Mouse (Mus musculus) ES-E14 (cell line): ENCODE measurements at regions not wholly inside any gene's neighbourhood (a gene's known extent, or its start where the extent isn't known, plus 50 kb on each side); places are given as distances from the start of the nearest gene placed in this dataset.

Source experiments
- DNase-seq: peaks from one replicate; pipeline ENCODE4 v3.0.0-alpha.2; 2013; ENCODE audit warnings: low read depth, low spot score
- H3K27ac ChIP-seq: 2 replicates; pipeline ENCODE4 v1.5.1; 2012; ENCODE audit warnings: low read depth, mild to moderate bottlenecking, low read length, moderate library complexity, mixed read lengths; ENCODE audit not compliant: poor library complexity, insufficient read depth, severe bottlenecking
- H3K36me3 ChIP-seq: 2 replicates; pipeline ENCODE4 v1.6.1; 2012; ENCODE audit warnings: mild to moderate bottlenecking, low read length, moderate library complexity, mixed read lengths; ENCODE audit not compliant: control insufficient read depth, poor library complexity, insufficient read depth, severe bottlenecking
- H3K4me1 ChIP-seq, 2 experiments: fragments of 150-350 bp in 1 of 2; sonication (generic) in 1 of 2; 2 replicates each; pipeline ENCODE4 v1.6.1; 2012; ENCODE audit warnings: low read length in 2 of 2, mild to moderate bottlenecking in 1 of 2, mixed read lengths in 1 of 2; ENCODE audit not compliant: control insufficient read depth in 2 of 2, insufficient read depth in 2 of 2, poor library complexity in 1 of 2
- H3K4me3 ChIP-seq, 2 experiments: fragments of 150-350 bp in 1 of 2; sonication (generic) in 1 of 2; 2 replicates each; pipeline ENCODE4 v1.5.1; 2012; ENCODE audit warnings: low read length in 2 of 2, low read depth in 1 of 2, mild to moderate bottlenecking in 1 of 2, mixed read lengths in 1 of 2; ENCODE audit not compliant: insufficient read depth in 1 of 2, poor library complexity in 1 of 2, severe bottlenecking in 1 of 2
- H3K9ac ChIP-seq: 2 replicates; pipeline ENCODE4 v1.6.1; 2012; ENCODE audit warnings: low read depth, mild to moderate bottlenecking, low read length, mixed read lengths; ENCODE audit not compliant: poor library complexity, insufficient read depth, severe bottlenecking
- H3K9me3 ChIP-seq: fragments of 150-350 bp; sonication (generic); 2 replicates; pipeline ENCODE4 v1.6.1; 2012; ENCODE audit warnings: low read depth, mild to moderate bottlenecking, low read length; ENCODE audit not compliant: control insufficient read depth, insufficient read depth
- CHD2 ChIP-seq: IDR thresholded peaks from 2 replicates; pipeline ENCODE4 v1.6.1; 2014; ENCODE audit warnings: mild to moderate bottlenecking, low read depth, low read length, inconsistent platforms
- HCFC1 ChIP-seq: IDR thresholded peaks from 2 replicates; pipeline ENCODE4 v1.6.1; 2012; ENCODE audit warnings: low read length, inconsistent platforms, borderline replicate concordance; ENCODE audit not compliant: insufficient read depth
- MAFK ChIP-seq: IDR thresholded peaks from 2 replicates; pipeline ENCODE4 v1.6.1; 2014; ENCODE audit warnings: mild to moderate bottlenecking, low read depth, low read length, inconsistent platforms; ENCODE audit not compliant: insufficient read depth
- ZC3H11A ChIP-seq: IDR thresholded peaks from 2 replicates; pipeline ENCODE4 v1.6.1; 2012; ENCODE audit warnings: low read depth, mild to moderate bottlenecking, inconsistent platforms, low read length, borderline replicate concordance
- ZNF384 ChIP-seq: IDR thresholded peaks from 2 replicates; pipeline ENCODE4 v1.6.1; 2012; ENCODE audit warnings: low read depth, low read length, inconsistent platforms
- in situ Hi-C, 2 experiments: fragments of 600-800 bp; cut with MboI; formaldehyde crosslinking; loops; one replicate each; pipeline ENCODE4 v1.15.1; 2025; ENCODE audit warnings: low sequenced_read_pairs in 2 of 2, inconsistent platforms in 1 of 2; ENCODE audit not compliant: unreplicated experiment in 2 of 2

DNA sequence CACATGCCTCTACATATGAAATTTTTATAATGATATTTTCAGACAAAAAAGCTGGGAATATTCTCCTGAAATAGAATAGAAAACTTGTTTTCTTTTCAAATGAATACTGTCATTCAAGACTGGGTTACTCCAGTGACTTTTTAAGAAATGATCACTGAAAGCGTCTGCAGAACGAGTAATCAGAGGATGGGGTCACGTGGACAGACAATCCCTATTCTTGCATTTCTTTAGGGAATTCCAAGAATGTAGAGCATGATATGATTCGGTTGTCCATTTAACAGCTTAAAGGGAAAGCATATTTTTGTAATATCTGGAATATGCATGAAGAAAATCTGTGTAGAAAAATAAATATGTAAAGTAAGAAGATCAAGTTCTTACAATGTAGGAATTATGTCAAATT, 65.6 kb downstream of the 4933402N22Rik start:
- Histone ChIP-seq H3K27ac (no peak overlapping the region), H3K9me3 (no peaks in the 10 kb centered on the region), H3K36me3 (no peaks in the 10 kb centered on the region), H3K4me3 (no peak overlapping the region), H3K4me1 (no peaks in the 10 kb centered on the region), H3K9ac (no peak overlapping the region)
- no peak for DNase-seq
- in situ Hi-C loops = no loop called here
- no peak for TF ChIP-seq ZNF384
- no peak for TF ChIP-seq HCFC1
- TF ChIP-seq MAFK = no peak
- no peak for TF ChIP-seq ZC3H11A
- TF ChIP-seq CHD2 = no peak

DNA sequence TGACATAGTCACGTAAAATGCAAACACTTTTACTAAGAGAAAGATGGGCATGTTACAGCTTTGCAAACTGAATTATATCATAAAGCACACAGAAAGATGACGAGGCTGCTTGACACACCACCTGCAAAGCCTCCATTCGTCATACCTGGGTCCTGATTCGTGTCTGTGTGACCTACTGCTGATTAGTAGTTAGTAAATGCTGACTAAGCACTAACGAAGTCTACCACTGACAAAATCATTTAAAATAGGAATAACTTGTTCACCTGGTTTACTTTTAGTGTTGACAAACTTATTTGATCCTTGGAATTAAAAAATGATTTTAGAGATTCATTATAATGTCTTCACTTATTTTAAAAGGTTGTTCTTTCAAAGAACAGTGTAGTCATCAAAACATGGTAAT, 71.3 kb downstream of the 4933402N22Rik start:
- no peak for DNase-seq
- Histone ChIP-seq H3K9ac (no peak overlapping the region), H3K4me3 (no peak overlapping the region), H3K27ac (no peak overlapping the region), H3K9me3 (no peaks in the 10 kb centered on the region), H3K36me3 (no peaks in the 10 kb centered on the region), H3K4me1 (no peaks in the 10 kb centered on the region)
- in situ Hi-C loops = no loop called here
- no peak for TF ChIP-seq HCFC1

DNA sequence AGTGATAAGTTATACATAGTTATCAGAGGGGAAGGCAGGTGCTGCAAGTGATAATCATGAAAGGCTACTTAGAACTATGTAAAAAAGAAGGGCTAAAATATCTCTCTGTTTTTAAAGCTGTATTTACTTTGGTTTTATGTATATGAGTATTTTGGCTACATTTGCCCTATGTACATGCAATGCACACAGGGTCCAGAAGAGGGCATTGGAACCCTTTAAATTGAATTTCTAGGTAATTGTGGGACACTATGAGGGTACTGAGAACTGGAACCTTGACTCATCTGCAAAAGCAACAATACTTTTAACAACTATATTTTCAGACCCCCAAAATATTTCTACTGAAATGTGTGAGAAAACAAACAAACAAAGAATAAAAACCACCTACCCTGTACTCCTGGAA, 82.9 kb downstream of the 4933402N22Rik start:
- TF ChIP-seq HCFC1 (no peak), MAFK (no peak), CHD2 (no peak), ZNF384 (no peak), ZC3H11A (peak; percentile 34; the same call in 1 of the 2 replicates)
- no peaks in the 10 kb centered on the region for H3K36me3 ChIP-seq
- in situ Hi-C loops = loop anchor here in 1 of 2 experiments (10.0 kb wide), 1 partner anchor 534 kb away; no protein-coding TSS in a partner anchor

DNA sequence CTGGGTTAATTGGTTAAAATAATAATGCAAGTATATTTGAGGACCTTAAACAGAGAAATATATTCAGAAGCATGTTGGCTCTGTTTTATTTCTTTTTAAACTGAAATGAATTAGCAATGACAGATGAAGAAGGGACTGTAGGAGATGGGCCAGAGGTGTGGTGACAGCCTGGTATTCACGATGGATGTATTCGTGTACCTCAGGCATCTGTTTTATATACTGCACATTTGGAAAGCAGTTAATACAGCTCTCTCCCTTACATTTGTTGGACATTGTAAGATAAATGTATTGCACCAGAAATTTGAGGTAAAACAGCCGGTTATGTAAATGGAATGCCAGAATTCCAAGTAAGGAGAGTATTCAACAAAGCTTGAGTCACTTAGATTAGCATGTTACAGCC, 88.6 kb downstream of the 4933402N22Rik start:
- TF ChIP-seq HCFC1 = no peak
- no peak for TF ChIP-seq MAFK
- TF ChIP-seq ZC3H11A = no peak
- TF ChIP-seq CHD2 = no peak
- no peak for TF ChIP-seq ZNF384
- no peaks in the 10 kb centered on the region for H3K36me3 ChIP-seq
- H3K27ac ChIP-seq = no peak overlapping the region
- DNase-seq = no peak
- H3K9me3 ChIP-seq = no peaks in the 10 kb centered on the region
- no peak overlapping the region for H3K9ac ChIP-seq
- H3K4me3 ChIP-seq = no peak overlapping the region
- in situ Hi-C loops = loop anchor here in 1 of 2 experiments (10.0 kb wide), 1 partner anchor 528 kb away; no protein-coding TSS in a partner anchor
- no peaks in the 10 kb centered on the region for H3K4me1 ChIP-seq

More for the DNA sequence above, 82.9 kb downstream of the 4933402N22Rik start:
- Histone ChIP-seq H3K9me3 (no peaks in the 10 kb centered on the region), H3K27ac (no peak overlapping the region), H3K4me1 (no peaks in the 10 kb centered on the region), H3K4me3 (no peak overlapping the region), H3K9ac (no peak overlapping the region)
- peak; percentile 12 for DNase-seq

DNA sequence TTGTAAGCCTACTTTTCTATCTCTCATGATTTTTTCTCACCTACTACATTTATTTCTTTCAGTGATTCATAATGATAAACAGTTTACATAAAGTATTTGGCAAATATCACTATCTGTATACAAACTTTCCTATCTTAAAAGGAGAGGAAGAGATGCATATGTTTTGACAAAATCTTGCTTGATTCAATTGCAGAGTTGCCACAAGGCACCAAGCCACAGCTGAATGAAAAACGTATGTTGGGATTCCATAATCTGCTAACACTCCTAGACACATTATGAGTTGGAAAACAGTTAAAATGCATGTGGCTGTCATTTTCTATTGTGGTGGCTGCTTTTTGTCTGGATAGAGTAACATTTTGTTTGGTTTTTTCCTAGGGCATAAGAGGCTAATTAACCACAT, 98.5 kb downstream of the 4933402N22Rik start:
- no peaks in the 10 kb centered on the region for H3K36me3 ChIP-seq
- in situ Hi-C loops = no loop called here
- H3K9me3 ChIP-seq = no peaks in the 10 kb centered on the region
- TF ChIP-seq MAFK (no peak), CHD2 (no peak), ZNF384 (no peak), ZC3H11A (no peak), HCFC1 (no peak)
- H3K4me3 ChIP-seq = no peak overlapping the region
- H3K4me1 ChIP-seq = no peaks in the 10 kb centered on the region
- no peak for DNase-seq
- no peak overlapping the region for H3K27ac ChIP-seq
- no peak overlapping the region for H3K9ac ChIP-seq
